In genomic region chr17:56040030-56040856, GRCm38 (mm10) we compare ENCODE assay signal across 7 mouse cellular contexts. TPM values are rescaled to one million over a fixed set of nuclear protein-coding genes. Genes with fewer than 3 reads are reported as not detected.
DNase-seq lines count a peak whose midpoint lies in the region; ATAC-seq and TF ChIP-seq lines count a peak whose summit lies in the region.

Gene Chaf1a, plus strand, starts transcription at chr17:56040439.

- intact Hi-C loops in left cerebral cortex, postnatal 4 days (cut with DNase I), result no loop called here

- H3K27ac ChIP-seq in embryonic facial prominence, embryonic 10.5 days (replicated peaks), result peak within 1 kb of the TSS; percentile 96
- H3K27ac ChIP-seq in intestine, postnatal 0 days (ENCODE audit: low read depth, low read length), result peak within 1 kb of the TSS; percentile 82
- H3K27ac ChIP-seq in midbrain, embryonic 12.5 days (replicated peaks), result peak within 1 kb of the TSS; percentile 75
- H3K27ac ChIP-seq in small intestine, adult 2 months (ENCODE audit: insufficient read depth, low read depth, low read length), result no peak within 1 kb of the TSS; the same call in 1 of the 2 replicates

- TF ChIP-seq CTCF in intestine, postnatal 0 days (IDR thresholded peaks at IDR 0.05; ENCODE audit: low read depth), result no peak
- TF ChIP-seq CTCF in small intestine, adult 2 months (IDR thresholded peaks at IDR 0.05; ENCODE audit: extremely low read depth, insufficient read length, insufficient replicate concordance, low read depth, low read length), result no peak

- peak within 1 kb of the TSS; percentile 89 for H3K4me3 ChIP-seq in embryonic facial prominence, embryonic 10.5 days
- H3K4me3 ChIP-seq in intestine, postnatal 0 days (ENCODE audit: low read depth, low read length), result peak within 1 kb of the TSS; percentile 78
- H3K4me3 ChIP-seq in midbrain, embryonic 12.5 days, result peak within 1 kb of the TSS; percentile 87
- H3K4me3 ChIP-seq in small intestine, adult 2 months (ENCODE audit: low read depth, low read length), result peak within 1 kb of the TSS; percentile 80

- peaks cover 29% of the 10 kb centered on the region for H3K36me3 ChIP-seq in embryonic facial prominence, embryonic 10.5 days (replicated peaks)
- H3K36me3 ChIP-seq in intestine, postnatal 0 days (ENCODE audit: control insufficient read depth, insufficient read depth), result 0 out of 2 replicates have a peak, but pooled peaks cover 6% of the 10 kb centered on the region
- peaks cover 18% of the 10 kb centered on the region; the same call in 1 of the 2 replicates for H3K36me3 ChIP-seq in midbrain, embryonic 12.5 days
- H3K36me3 ChIP-seq in small intestine, adult 2 months (ENCODE audit: control insufficient read depth, insufficient read depth, low read length), result peaks cover 2% of the 10 kb centered on the region; the same call in 1 of the 2 replicates

- TF ChIP-seq POLR2A in small intestine, adult 2 months (IDR thresholded peaks at IDR 0.05; ENCODE audit: low read depth, low read length), result peak; percentile 39; the same call in 1 of the 2 replicates

- H3K4me2 ChIP-seq in intestine, postnatal 0 days (replicated peaks; ENCODE audit: low read depth), result peak within 1 kb of the TSS; percentile 93
- H3K4me2 ChIP-seq in midbrain, embryonic 12.5 days (replicated peaks), result peak within 1 kb of the TSS; percentile 93

- H3K27me3 ChIP-seq in embryonic facial prominence, embryonic 10.5 days (replicated peaks; ENCODE audit: low read depth, poor library complexity, severe bottlenecking), result no peaks in the 10 kb centered on the region
- H3K27me3 ChIP-seq in intestine, postnatal 0 days (replicated peaks; ENCODE audit: control insufficient read depth, insufficient read depth, low read length), result no peaks in the 10 kb centered on the region
- no peaks in the 10 kb centered on the region for H3K27me3 ChIP-seq in midbrain, embryonic 12.5 days
- no peaks in the 10 kb centered on the region for H3K27me3 ChIP-seq in small intestine, adult 2 months (ENCODE audit: control insufficient read depth, insufficient read depth, low read length)

- no peaks in the 10 kb centered on the region for H3K9me3 ChIP-seq in embryonic facial prominence, embryonic 10.5 days
- H3K9me3 ChIP-seq in intestine, postnatal 0 days (ENCODE audit: control insufficient read depth), result no peaks in the 10 kb centered on the region
- H3K9me3 ChIP-seq in midbrain, embryonic 12.5 days, result no peaks in the 10 kb centered on the region

- peak within 1 kb of the TSS; percentile 80 for H3K9ac ChIP-seq in intestine, postnatal 0 days (ENCODE audit: low read depth, low read length)
- peak within 1 kb of the TSS; percentile 84 for H3K9ac ChIP-seq in midbrain, embryonic 12.5 days (replicated peaks)

- peak; percentile 98 for DNase-seq in adrenal gland, postnatal 10 days
- DNase-seq in embryonic facial prominence, embryonic 10.5 days (ENCODE audit: low spot score), result peak; percentile 97
- DNase-seq in gonadal fat pad, adult 2 months (ENCODE audit: low read depth), result peak; percentile 87
- peak; percentile 98 for DNase-seq in left cerebral cortex, postnatal 4 days

- peak; percentile 78 for ATAC-seq in intestine, postnatal 0 days
- peak; percentile 84 for ATAC-seq in midbrain, embryonic 12.5 days (ENCODE audit: low FRiP score, low read depth)

- under 1% methylated on average over 68 of the region's 68 CpGs for WGBS in embryonic facial prominence, embryonic 10.5 days
- WGBS in intestine, postnatal 0 days, result under 1% methylated on average over 68 of the region's 68 CpGs
- WGBS in midbrain, embryonic 12.5 days, result under 1% methylated on average over 68 of the region's 68 CpGs
- WGBS in small intestine, adult 2 months, result under 1% methylated on average over 68 of the region's 68 CpGs

- peaks cover 26% of the 10 kb centered on the region for H3K4me1 ChIP-seq in embryonic facial prominence, embryonic 10.5 days
- H3K4me1 ChIP-seq in intestine, postnatal 0 days (replicated peaks; ENCODE audit: control insufficient read depth, insufficient read depth, low read length), result peaks cover 11% of the 10 kb centered on the region; the same call in 1 of the 2 replicates
- peaks cover 30% of the 10 kb centered on the region for H3K4me1 ChIP-seq in midbrain, embryonic 12.5 days
- peaks cover 2% of the 10 kb centered on the region; the same call in 1 of the 2 replicates for H3K4me1 ChIP-seq in small intestine, adult 2 months (ENCODE audit: control insufficient read depth, insufficient read depth, insufficient read length, low read length)

RNA-seq across cellular contexts. Expression of gene Chaf1a, which starts in this region (rescaled TPM):
- total RNA-seq in adrenal gland, postnatal 10 days (2021), result 10 to 100 TPM in 1 of 2 experiments, 1 to 10 TPM in 1; 8.4 to 10.9 TPM
- 50.7 and 52.3 TPM in 2 replicates for polyA plus RNA-seq in embryonic facial prominence, embryonic 10.5 days (2016; fragmentation: Nextera tagmentation; extraction: Ambion mirVana)
- 2.8 and 2.9 TPM in 2 replicates for polyA plus RNA-seq in gonadal fat pad, adult 2 months (2012; rRNA removed)
- 4.8 and 5.2 TPM in 2 replicates for polyA plus RNA-seq in intestine, postnatal 0 days (2015; fragmentation: Nextera tagmentation; extraction: Ambion mirVana)
- 1 to 10 TPM; 6.8 to 8.8 TPM for total RNA-seq in left cerebral cortex, postnatal 4 days (2021)
- 32.5 and 34.5 TPM in 2 replicates for polyA plus RNA-seq in midbrain, embryonic 12.5 days (2016; fragmentation: Nextera tagmentation; extraction: Ambion mirVana)
- polyA plus RNA-seq in small intestine, adult 2 months (2012; rRNA removed), result 1.9 and 4.1 TPM in 2 replicates
